Mouse (Mus musculus): ENCODE results near the gene Lhcgr. TPM values are rescaled to one million over a fixed set of nuclear protein-coding genes. Genes with fewer than 3 reads are reported as not detected.

Gene Lhcgr
- polyA plus RNA-seq, 1 experiment, result not detected

- no peak overlapping the region for H3K27ac ChIP-seq (ENCODE audit: insufficient read depth, low read depth, low read length)
Observed at GRCm38 (mm10) chr17:88675310-88676309, 116.2 kb downstream of the Lhcgr start.

GRCm38 (mm10) chr17:88670800-88671199 lies 121.0 kb downstream of the Lhcgr start:
- 69% methylated on average over 4 of the region's 4 CpGs for WGBS
- Histone ChIP-seq H3K4me1 (ENCODE audit: control insufficient read depth, insufficient read depth, low read length) (peaks cover 4% of the 10 kb centered on the region; the same call in 1 of the 2 replicates), H3K27ac (ENCODE audit: insufficient read depth, low read depth, low read length) (no peak overlapping the region), H3K4me3 (ENCODE audit: insufficient read depth, low read depth, low read length) (no peak overlapping the region)
- TF ChIP-seq POLR2A (IDR thresholded peaks at IDR 0.05; ENCODE audit: insufficient read depth, low read depth, low read length) (no peak), CTCF (IDR thresholded peaks at IDR 0.05; ENCODE audit: insufficient read depth, low read depth, low read length) (no peak)

More at GRCm38 (mm10) chr17:88675310-88676309, 116.2 kb downstream of the Lhcgr start:
- TF ChIP-seq CTCF (IDR thresholded peaks at IDR 0.05; ENCODE audit: insufficient read depth, low read depth, low read length), result no peak
- no peak for TF ChIP-seq POLR2A (IDR thresholded peaks at IDR 0.05; ENCODE audit: insufficient read depth, low read depth, low read length)
- no peaks in the 10 kb centered on the region for H3K4me1 ChIP-seq (ENCODE audit: control insufficient read depth, insufficient read depth, low read length)
- 94% methylated on average over 23 of the region's 23 CpGs for WGBS
- no peak overlapping the region for H3K4me3 ChIP-seq (ENCODE audit: insufficient read depth, low read depth, low read length)

- 69% methylated on average over 2 of the region's 2 CpGs for WGBS
- Histone ChIP-seq H3K4me3 (ENCODE audit: insufficient read depth, low read depth, low read length) (no peak overlapping the region), H3K4me1 (ENCODE audit: control insufficient read depth, insufficient read depth, low read length) (peaks cover 4% of the 10 kb centered on the region; the same call in 1 of the 2 replicates), H3K27ac (ENCODE audit: insufficient read depth, low read depth, low read length) (no peak overlapping the region)
- no peak for TF ChIP-seq CTCF (IDR thresholded peaks at IDR 0.05; ENCODE audit: insufficient read depth, low read depth, low read length)
- TF ChIP-seq POLR2A (IDR thresholded peaks at IDR 0.05; ENCODE audit: insufficient read depth, low read depth, low read length), result no peak
Observed at GRCm38 (mm10) chr17:88669921-88670320, 121.9 kb downstream of the Lhcgr start.

DNA sequence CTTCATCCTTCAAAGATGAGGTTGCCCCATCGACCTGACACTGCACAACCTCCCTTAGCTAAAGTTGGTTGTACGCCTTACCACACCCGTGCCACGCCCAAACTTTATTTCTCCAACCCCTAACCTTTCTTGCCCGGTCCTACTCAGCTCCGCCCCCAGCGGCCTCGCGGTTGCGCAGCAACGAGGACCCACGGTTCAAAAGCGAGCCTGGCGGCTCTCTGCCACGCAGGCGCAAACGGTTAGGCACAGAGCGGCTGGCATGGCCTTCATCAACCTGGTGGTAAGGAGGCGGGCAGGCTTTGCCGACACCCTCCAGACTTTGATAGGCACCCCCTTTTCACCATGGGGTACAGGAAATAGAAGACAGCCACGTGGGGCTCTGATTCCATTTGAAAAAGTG lies 123.3 kb downstream of the Lhcgr start, which contains the start of gene Gtf2a1l:
TSS of gene Gtf2a1l (plus strand) at position 209 of the 400 bp plus-strand sequence.
- no peak within 1 kb of the TSS for H3K4me3 ChIP-seq (ENCODE audit: insufficient read depth, low read depth, low read length)
- peaks cover 4% of the 10 kb centered on the region; the same call in 1 of the 2 replicates for H3K4me1 ChIP-seq (ENCODE audit: control insufficient read depth, insufficient read depth, low read length)
- TF ChIP-seq POLR2A (IDR thresholded peaks at IDR 0.05; ENCODE audit: insufficient read depth, low read depth, low read length), result no peak
- TF ChIP-seq CTCF (IDR thresholded peaks at IDR 0.05; ENCODE audit: insufficient read depth, low read depth, low read length), result no peak
- H3K27ac ChIP-seq (ENCODE audit: insufficient read depth, low read depth, low read length), result no peak within 1 kb of the TSS
- 26% methylated on average over 21 of the region's 21 CpGs for WGBS

Other genes starting within 250 kb of the Lhcgr start
- not detected in 2 replicates for gene Ston1, start 194.3 kb downstream of the Lhcgr start, polyA plus RNA-seq (2012; ENCODE audit: insufficient read depth, insufficient read length, low replicate concordance, missing spikeins)
- not detected in 2 replicates for gene Gtf2a1l, start 123.3 kb downstream of the Lhcgr start, polyA plus RNA-seq (2012; ENCODE audit: insufficient read depth, insufficient read length, low replicate concordance, missing spikeins)